Mouse (Mus musculus) skeletal muscle tissue, postnatal 0 days (tissue): ENCODE data around the gene Rps6ka4. TPM values are rescaled to one million over a fixed set of nuclear protein-coding genes. Genes with fewer than 3 reads are reported as not detected.

Experiments used
- microRNA-seq, 2 experiments: library from miRNA; unstranded; fragments of <30 nt; microRNA quantifications; one replicate each; pipeline ENCODE4; 2016
- polyA plus RNA-seq: library from polyadenylated mRNA; unstranded; fragments of >200 nt; fragmentation: Nextera tagmentation; extraction: Ambion mirVana; gene quantifications from 2 replicates; pipeline ENCODE4 v1.2.1, GENCODE M21; 2015

The Rps6ka4 gene
- polyA plus RNA-seq = 9.7 and 12.5 TPM in 2 replicates

DNA sequence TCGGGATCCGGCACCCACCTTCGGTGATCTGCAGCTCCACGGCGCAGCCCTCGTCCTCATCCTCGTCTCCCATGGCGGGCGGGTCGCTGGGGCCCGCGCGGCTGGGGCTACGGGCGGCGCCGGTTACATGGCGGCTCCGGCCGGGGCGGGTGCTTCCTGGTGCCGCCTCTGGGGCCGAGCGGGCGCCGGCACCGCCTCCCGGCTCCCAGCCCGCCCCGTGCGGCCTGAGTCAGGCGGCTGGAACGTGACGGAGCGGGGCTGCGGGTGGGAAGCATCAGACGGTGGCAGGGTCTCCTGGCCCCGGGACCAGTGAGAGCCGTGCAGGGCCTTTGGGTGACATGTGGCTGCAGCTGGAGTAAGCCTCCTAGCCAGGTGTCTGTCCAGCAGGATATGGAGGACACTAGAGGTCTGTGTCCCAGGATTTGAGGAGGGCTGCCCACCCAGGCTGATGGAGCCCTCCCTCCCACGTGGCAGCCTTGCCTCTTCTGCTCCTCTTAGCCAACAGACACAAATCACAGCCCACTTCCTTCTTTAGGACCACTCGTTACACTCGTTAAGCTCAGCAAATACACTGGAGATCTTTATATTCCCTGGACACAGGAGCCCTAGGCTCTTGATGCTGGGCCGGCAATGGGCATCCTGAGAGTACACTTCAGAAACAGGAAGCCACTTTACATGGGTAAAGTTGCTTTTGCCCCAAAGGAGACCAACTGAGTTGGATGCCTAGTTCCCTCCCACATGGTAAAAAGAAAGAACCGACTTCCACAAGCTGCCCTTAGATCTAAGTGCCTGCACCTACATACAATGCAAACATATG is at the start of gene Rps6ka4:
Gene Rps6ka4 (minus strand): TSS at position 162 of the 817 bp plus-strand sequence.

DNA sequence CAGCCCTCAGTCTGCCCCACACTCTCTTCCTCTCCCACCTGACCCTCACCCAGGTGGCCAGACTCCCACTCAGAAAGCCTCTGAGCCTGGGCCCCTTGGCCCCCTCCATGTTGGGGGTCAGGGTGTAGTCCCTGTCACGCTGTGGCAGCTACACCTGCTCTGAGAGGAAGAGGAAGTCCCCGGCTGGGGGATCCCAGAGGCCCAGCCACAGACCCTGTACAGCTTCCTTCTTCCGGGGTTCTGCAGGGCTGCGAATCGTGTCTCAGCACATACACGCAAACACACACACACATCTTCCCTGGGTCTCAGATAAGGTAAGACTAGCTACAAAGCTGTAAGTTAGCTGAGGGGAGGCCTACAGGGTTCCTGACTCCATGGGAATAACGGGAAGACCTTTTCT is 17.6 kb upstream of the Rps6ka4 start, which contains the start of gene Ccdc88b:
Gene Ccdc88b (minus strand): TSS at position 181 of the 400 bp plus-strand sequence.

Small RNAs within 50 kb of the gene (microRNA-seq; reads per million reads assigned to microRNA genes)
- 0 reads per million in 2 experiments for gene Mir5046

Other genes starting within 250 kb of the Rps6ka4 start
- 0.45 and 0.83 TPM in 2 replicates for gene Ccdc88b, start 17.6 kb upstream of the Rps6ka4 start, polyA plus RNA-seq
- gene Trmt112, start 69.1 kb upstream of the Rps6ka4 start, polyA plus RNA-seq = 70.4 and 71.1 TPM in 2 replicates
- gene Prdx5, start 69.5 kb upstream of the Rps6ka4 start, polyA plus RNA-seq = 261 and 306 TPM in 2 replicates
- gene Esrra, start 81.2 kb upstream of the Rps6ka4 start, polyA plus RNA-seq = 23.7 and 29.3 TPM in 2 replicates
- 0.65 and 1.4 TPM in 2 replicates for gene Catsperz, start 84.7 kb upstream of the Rps6ka4 start, polyA plus RNA-seq
- 0.33 and 0.69 TPM in 2 replicates for gene Kcnk4, start 93.9 kb upstream of the Rps6ka4 start, polyA plus RNA-seq
- gene Bad, start 101.2 kb upstream of the Rps6ka4 start, polyA plus RNA-seq = 48.6 and 62.8 TPM in 2 replicates
- 10.3 and 14.8 TPM in 2 replicates for gene Gpr137, start 101.8 kb upstream of the Rps6ka4 start, polyA plus RNA-seq
- 280 and 291 TPM in 2 replicates for gene Ppp1r14b, start 134.3 kb upstream of the Rps6ka4 start, polyA plus RNA-seq
- gene Plcb3, start 135.8 kb upstream of the Rps6ka4 start, polyA plus RNA-seq = 8.8 and 10.0 TPM in 2 replicates
- 58.1 and 77.3 TPM in 2 replicates for gene Fkbp2, start 139.9 kb upstream of the Rps6ka4 start, polyA plus RNA-seq
- gene Vegfb, start 147.0 kb upstream of the Rps6ka4 start, polyA plus RNA-seq = 63.3 and 74.3 TPM in 2 replicates
- 35.8 and 41.0 TPM in 2 replicates for gene Dnajc4, start 151.9 kb upstream of the Rps6ka4 start, polyA plus RNA-seq
- gene Nudt22, start 155.5 kb upstream of the Rps6ka4 start, polyA plus RNA-seq = 30.7 and 37.3 TPM in 2 replicates
- 20.1 and 20.2 TPM in 2 replicates for gene Trpt1, start 155.5 kb upstream of the Rps6ka4 start, polyA plus RNA-seq
- 6.2 and 9.5 TPM in 2 replicates for gene Fermt3, start 178.8 kb upstream of the Rps6ka4 start, polyA plus RNA-seq
- 83.4 and 97.1 TPM in 2 replicates for gene Stip1, start 199.3 kb upstream of the Rps6ka4 start, polyA plus RNA-seq
- 223 and 246 TPM in 2 replicates for gene Macrod1, start 216.2 kb upstream of the Rps6ka4 start, polyA plus RNA-seq